Mouse (Mus musculus) MEL-GATA-1-ER (cell line): ENCODE data around the gene Pax3.

ENCODE experiments used
- DNase-seq: peaks from one replicate; pipeline ENCODE4 v3.0.0-alpha.2; 2012; ENCODE audit warnings: low read depth; ENCODE audit errors: extremely low read depth

Pax3 gene

DNA sequence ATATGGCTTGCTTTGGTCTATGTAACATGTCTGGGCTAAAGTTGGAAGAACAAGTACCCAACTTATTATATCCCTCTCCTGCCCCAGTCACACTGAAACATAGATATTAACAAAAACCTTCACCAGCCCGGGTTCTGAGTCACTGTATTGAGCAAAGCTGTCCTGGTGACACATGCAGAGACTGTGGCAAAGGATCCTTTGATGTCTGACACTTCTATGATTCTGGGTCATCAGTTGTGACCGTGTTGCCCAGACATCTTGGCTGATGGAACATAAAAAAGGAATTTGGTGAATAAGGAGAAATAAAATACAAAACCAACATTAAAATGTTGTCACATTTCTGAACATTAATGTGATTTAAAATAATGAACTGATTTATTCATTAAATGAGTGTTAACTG lies 108.3 kb downstream of the Pax3 start:
- no peak for DNase-seq

DNA sequence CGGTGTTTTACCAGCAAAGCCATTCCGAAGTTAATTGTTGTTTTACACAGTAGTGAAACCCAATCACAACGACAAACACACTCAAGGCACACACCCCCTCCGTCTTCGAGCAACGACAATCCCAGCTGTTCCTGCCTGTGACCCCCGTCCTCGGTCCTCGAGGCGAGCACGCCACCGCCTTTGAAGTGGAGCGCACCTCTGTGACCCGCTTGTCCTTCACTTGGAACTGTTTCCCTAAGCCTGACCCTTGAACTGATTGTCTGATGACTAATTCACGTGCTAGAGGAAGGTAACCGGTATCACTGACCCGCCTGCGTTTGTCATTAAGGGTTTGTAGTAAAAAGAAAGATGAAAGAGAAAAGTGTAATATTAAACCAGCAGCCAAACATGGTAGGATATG lies 115.2 kb downstream of the Pax3 start:
- DNase-seq: no peak

DNA sequence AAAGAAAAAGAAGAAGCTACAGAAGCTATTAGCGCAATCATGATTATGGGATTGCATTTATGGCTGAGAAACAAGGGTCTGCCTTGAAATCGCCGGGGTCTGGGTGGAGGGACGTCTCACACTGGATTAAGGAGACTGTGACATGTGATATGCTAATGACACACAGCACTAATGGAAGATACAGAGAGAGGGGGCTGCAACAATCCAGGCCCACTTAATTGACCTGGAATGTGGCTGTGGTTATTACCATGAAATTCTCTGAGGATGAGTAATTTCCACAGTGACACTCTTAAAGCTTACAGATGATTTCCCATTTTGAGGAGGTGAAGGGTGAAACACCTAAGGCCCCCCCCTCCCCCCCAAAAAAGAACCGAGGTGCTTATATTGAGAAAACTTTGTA lies 136.1 kb downstream of the Pax3 start:
- DNase-seq: no peak

DNA sequence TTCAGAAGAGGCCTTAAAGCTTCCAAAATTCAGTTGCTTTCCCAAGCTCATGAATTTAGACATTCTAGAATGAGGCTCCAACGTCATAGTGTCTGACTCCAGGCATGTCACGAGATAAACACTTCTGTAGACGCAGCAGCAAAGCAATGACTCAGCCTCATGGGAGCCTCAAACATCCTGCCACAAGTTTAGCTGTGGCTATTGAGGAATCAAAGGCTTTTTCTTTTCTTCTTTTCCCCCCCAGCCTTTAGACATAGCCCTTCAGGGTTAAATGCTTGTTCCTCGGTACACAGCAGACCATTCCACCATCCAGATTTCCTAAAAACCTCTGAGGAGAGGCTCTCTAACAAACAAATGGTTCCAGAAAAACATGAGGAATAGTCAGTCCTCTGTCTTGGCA lies 139.0 kb downstream of the Pax3 start:
- no peak for DNase-seq

DNA sequence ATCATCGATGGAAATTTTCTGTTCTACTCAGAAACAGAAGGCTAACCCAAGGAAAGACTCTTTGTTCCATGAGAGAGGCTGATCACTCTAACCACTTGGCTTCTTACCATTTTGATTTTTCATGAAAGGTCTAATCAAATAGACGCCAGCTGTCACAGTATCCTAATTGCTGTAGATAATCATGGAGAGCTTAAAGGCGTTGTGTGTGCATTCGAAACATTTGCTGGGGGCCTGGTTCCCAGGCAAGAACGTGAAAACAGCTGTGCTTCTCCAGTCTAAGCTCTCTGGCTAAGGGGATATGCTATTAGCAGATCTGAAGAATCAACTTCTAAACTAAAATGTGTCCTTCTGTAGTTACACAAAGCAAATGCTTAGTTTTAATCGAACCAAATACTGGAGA lies 143.3 kb downstream of the Pax3 start:
- no peak for DNase-seq
